Mouse (Mus musculus): ENCODE results near the gene Ddx19b.
"Not testable (repeated sequence)": the region's sequence is repeated elsewhere in the genome, so short reads cannot be mapped to it uniquely, and the experiment has no call there.

- not testable (repeated sequence) for TF ChIP-seq POLR2A (IDR thresholded peaks at IDR 0.05; ENCODE audit: control insufficient read depth, extremely low read depth, insufficient read depth, low read length, poor library complexity); CTCF (IDR thresholded peaks at IDR 0.05; ENCODE audit: borderline replicate concordance, control insufficient read depth, extremely low read depth, insufficient read depth, low read length, poor library complexity)
Measured at GRCm38 (mm10) chr8:111026609-111027008, 4.9 kb downstream of the Ddx19b start.

All from thymus, adult 2 months (tissue).